Mouse (Mus musculus): ENCODE measurements at regions not wholly inside any gene's neighbourhood (a gene's known extent, or its start where the extent isn't known, plus 50 kb on each side); places are given as distances from the start of the nearest gene placed in this dataset.

- no peak for TF ChIP-seq CTCF (IDR thresholded peaks at IDR 0.05; ENCODE audit: low read depth, low read length)
- TF ChIP-seq POLR2A (IDR thresholded peaks at IDR 0.05; ENCODE audit: extremely low read depth, insufficient read depth, low read length): no peak
Observed at GRCm38 (mm10) chr13:28617503-28617902, 336.0 kb downstream of the Sox4 start.
